Mouse (Mus musculus): ENCODE data around the gene Atp1a2.

The Atp1a2 gene

DNA sequence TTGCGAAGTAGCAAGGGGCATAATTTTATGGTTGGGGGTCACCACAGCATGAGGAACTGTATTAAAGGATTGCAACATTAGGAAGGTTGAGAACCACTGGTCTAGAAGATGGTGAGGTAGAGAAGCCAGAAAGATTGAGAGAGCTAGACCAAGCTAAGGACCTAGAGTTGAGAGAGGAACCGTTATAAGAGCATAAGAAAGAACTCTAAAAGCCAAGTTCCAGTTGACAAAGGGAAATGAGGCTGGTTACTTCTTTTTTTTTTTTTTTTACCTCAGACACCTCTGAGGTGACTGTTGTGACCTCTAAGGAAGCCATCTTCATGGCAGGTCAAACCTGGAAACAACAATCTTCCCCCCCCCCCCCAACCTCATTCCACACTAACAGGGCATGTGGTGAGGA lies 7.3 kb upstream of the Atp1a2 start:
- DNase-seq (ENCODE audit: low read depth, low spot score): no peak

DNA sequence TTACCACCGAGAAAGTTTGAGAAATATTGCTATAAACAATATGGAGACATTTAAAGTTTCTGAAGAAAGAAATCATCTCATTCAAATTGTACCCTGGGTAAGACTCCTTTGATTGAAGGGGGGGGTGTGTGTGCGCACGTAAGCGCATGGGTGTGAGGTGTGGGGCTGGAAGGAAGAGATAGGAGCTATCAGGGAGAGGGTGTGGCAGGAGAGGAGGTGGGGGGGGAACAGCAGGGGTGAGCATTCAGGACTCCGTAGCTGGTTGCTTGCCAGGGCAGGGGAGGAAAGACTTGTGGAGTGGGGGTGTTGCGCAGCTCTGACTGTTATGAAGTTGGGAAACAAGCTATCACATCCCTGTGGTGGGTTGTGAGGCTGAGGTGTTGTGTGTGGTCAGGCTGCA lies 6.6 kb upstream of the Atp1a2 start:
- DNase-seq (ENCODE audit: low read depth, low spot score): no peak

DNA sequence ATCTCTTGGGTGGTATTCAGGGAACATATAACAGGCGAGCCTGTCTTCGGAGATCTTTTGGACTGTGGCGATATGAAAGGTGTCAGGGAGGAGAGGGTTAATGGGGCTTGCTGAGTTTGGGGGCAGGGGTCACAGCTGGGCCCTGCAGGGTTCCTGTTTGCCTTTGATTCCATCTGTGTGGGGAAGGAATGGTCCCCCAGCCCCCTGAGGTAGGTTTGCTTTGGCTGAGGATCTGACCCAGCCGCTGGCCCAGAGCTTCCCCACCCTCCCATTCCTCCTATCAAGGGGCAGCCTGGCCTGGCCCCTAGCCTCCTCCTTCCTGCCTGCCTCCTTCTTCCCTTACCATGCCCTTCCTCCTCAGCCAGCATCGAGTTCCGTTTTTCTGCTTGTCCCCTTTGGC lies 5.0 kb upstream of the Atp1a2 start:
- DNase-seq (ENCODE audit: low read depth, low spot score): no peak

DNA sequence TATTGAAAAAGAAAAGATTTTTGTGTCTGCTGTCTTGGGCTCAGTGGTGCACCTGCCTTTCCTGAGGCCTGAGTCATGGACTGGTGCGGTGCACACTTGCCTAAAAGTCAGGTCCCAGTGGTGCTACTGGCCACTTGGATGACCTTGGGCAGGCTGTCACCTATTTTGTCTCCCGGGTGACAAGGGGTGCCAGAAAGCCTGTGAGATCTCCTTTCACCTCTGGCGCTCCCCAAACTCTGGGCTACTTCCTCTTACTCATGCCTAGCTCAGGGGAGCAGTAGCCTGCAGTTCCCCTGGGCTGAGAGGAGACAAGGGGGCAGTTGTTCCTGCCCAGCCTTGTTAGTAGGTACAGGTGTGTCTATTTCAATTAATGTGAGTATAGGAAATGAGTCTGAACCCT lies 4.4 kb upstream of the Atp1a2 start:
- no peak for DNase-seq (ENCODE audit: low read depth, low spot score)

DNA sequence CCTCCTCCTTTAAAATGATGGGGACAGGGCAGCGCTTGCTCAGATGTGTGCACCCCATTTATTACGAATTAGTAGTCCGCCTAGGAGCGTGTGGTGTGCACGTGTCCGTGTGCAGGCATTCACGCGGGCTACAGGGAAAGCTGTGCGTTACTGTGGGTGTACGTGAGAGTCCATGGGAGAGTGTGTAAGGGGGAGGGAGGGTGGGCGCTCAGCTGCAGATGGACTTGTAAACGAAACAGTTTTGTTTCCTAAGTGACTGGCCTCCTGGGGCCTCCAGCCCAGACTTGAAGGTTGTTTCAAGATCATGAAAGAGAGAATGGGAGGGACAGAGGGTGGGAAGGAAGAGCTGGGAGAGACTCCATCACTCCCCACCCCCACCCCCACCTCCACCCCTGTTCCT lies 3.3 kb upstream of the Atp1a2 start:
- DNase-seq (ENCODE audit: low read depth, low spot score): no peak

DNA sequence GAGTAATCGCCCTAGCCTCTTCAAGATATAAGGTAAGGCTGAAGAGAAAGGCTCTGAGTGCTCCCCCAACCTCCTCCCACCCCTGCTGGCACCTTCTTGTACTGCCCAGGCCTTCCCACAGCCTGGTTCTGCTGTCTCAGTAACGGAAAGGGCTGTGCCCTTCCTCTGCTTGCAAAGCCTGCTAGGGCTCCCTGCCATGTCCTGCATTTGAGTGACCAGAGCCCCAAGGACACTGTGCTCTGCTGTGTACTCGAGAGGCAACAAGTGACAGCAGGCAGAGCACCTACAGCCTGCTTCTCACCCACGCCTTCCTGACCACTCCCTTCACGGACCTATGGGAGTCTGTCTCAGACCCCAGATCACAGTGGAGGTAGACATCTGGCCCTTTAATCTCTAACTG lies 2.4 kb upstream of the Atp1a2 start:
- DNase-seq (ENCODE audit: low read depth, low spot score): no peak

DNA sequence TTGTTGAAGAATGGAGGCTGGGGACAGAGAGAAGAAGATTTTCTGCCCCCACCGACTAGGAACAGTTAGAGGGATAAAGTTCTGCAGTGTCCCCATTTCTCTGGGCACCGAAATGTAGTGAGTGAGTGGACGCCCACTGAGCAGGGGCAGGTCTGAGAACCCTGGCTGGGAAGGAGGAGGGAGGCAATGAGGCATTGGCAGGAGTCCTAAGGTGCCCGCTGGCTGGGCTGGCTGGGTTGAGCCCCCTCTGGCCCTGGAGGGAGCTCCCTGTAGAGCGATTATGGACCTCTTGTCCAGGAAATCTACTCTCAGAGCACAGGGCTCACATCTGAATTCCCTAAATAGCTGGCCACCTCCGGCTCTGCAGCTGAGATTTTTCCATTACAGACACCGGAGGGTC lies 1.7 kb upstream of the Atp1a2 start:
- DNase-seq (ENCODE audit: low read depth, low spot score): no peak

DNA sequence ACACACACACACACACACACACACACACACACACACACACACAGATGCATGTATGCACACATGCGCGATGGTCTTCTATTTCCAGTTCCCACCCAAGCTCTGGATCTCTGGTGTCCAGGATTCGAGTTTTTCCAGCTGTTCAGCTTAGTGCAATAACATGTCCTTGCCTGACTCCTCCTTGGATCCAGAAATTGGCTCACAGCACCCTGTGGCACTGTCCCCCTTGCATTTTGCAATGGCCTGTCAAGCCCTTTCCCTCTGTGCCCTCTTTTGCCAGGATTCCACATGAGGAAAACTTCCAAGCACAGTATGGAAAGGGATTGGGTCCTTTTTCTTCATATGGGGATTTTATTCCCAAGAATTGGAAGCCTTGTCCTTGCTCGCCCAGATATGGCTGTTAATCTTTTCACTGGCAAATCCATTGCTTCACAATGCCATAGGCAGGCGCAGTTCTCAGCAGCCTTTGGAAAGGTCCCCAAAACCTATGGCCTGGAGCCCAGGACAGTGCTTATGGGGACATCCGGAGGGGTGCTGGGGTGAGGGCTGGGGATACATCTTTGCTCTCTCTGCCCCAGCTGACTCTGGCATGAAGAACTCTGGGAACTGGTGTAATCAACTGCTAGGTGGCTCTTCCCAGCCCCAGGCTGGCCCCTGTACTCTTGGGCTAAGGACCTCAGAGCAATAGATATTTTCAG lies 901 bp downstream of the Atp1a2 start:
- DNase-seq (ENCODE audit: low read depth, low spot score): no peak

DNA sequence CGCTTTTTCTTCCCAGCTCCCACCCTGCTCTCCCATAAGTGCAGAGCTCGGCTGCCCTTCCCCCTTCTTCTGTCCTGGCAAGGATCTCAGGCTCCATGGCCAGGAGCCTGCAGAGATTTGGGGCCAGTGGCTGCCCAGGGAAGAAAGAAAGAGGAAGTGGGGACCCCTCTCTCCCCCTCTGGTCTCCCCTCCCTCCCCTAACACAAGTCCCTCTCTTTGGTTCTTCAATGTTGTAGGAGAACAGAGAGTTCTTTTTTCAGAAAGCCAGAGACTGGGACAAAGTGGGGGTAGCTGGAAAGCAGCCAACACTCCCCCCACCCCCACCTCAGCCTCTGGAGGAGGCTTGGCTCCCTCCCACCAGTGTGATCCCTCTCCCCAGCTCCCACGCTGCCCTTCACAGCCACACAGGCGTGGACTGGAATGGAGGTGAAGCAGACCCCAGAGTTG lies 2.1 kb downstream of the Atp1a2 start:
- no peak for DNase-seq (ENCODE audit: low read depth, low spot score)

DNA sequence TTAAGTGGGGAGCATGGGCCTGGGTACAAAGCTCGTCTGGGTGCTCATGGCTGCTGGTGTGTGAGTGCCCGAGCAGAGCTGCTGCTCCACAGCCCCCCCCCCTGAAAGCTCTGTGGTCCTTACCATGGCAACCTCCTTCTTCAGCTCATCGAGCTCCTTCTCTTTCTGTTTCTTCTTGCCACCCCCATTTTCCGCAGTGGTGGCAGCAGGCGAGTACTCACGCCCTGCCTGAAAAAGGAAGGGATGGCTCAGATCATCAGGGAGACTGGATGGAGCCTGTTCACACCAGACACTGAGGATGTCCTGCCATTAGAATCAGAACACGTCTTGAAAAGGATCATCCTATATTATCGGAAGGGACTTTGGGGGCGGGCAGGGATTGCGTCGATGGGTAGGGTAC lies 4.4 kb downstream of the Atp1a2 start:
- no peak for DNase-seq (ENCODE audit: low read depth, low spot score)

DNA sequence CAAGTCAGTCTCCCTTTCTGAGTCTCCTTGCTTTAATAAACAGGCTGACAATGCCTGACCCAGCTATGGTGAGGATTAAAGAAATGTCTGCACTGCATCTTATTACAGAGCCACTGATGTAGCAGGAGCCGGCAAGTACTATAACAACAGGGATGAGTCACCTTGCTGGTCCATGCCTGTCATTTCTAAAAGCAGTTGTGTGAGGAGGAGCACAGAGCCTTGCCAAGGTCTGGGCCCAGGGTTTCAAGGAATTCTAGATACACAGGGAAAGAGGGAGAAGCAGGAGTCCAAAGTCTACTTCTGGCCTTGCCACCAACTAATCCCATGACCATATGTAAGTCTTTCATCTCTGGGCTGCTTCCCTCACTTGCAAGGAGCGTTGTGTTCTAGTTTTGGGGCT lies 5.0 kb downstream of the Atp1a2 start:
- no peak for DNase-seq (ENCODE audit: low read depth, low spot score)

DNA sequence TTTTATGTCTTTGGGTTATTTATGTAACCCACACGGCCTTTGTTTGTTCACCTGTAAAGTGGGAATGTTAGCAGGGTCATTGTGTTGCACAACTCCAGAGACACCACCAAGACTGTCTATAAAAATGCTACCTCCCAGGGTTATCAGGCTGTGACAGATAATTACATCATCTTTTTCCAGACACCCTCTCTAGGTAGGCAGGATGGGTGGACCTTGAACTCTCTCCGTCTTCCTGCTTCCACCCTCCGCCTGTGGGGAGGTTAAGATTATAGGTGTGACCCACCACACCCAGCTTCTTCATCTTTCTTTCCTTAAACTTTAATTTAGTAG lies 8.3 kb downstream of the Atp1a2 start:
- DNase-seq (ENCODE audit: low read depth, low spot score): no peak

DNA sequence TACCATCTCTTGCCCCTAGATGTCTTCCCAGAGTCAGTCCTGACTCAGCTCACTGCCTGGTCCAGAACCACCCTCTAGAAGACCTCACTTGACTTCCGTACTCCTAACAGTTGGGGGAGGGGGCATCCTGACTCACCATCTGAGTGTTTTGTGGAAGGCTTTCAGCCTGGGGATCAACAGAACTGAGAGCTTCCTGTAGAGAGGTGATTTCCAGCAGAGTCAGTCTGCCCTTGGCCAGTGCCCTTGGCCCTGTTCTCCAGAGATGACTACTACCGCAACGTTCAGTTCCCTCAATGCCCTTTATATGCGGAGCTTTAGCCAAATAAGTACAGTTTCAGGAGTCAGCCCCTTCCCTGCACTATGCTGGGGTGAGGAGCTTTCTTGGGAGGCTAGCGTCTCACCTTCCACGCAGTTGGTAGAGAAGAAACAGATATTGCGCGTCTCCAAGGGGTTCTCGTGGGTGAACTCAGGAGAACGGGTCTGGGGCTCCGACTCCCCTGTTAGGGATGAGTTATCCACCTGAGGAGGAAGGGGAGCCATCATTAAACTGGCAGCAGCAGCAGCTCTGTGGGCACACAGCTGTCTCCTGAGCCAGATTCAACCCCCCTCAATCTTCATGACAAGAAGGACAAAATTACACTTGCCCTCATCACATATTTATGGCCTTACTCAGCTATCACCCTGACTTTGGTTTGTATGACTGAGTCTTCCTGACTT lies 8.8 kb downstream of the Atp1a2 start:
- no peak for DNase-seq (ENCODE audit: low read depth, low spot score)

DNA sequence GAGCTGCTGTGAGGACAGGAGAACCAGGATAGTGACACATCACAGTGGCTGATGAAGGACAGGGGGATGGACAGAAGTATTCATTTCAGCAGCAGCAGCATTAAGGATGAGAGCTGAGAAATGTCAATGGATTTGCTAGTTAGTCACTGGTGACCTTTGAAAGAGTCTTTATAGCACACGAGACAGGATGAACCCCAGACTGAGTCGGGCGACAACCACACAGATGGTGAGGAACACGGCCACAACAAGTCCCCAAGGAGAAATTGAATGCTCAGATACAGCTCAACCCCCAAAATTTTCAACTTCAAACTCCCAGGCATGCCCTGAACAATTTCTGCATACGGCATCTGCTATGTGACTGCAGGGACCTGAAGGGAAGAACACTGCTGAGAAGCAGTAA lies 11.1 kb downstream of the Atp1a2 start:
- DNase-seq (ENCODE audit: low read depth, low spot score): no peak

DNA sequence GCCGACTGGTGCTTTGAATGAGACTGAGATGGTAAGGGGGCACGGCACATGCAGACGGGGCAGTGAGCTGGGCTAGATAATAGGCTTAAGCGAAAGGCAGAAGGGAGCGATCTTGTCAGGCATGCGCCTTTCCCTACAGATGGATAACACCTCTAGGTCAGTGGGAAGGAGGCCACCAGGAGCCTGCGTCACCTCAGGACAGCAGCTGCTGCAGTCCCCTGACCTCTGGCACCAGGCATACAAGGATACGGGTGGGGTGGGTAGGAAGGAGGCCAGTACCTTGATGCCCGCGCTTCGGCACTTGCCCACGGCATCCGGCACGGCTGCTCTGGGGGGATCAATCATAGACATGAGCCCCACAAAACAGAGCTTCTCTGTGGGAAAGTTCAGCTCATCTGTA lies 13.6 kb downstream of the Atp1a2 start:
- no peak for DNase-seq (ENCODE audit: low read depth, low spot score)

DNA sequence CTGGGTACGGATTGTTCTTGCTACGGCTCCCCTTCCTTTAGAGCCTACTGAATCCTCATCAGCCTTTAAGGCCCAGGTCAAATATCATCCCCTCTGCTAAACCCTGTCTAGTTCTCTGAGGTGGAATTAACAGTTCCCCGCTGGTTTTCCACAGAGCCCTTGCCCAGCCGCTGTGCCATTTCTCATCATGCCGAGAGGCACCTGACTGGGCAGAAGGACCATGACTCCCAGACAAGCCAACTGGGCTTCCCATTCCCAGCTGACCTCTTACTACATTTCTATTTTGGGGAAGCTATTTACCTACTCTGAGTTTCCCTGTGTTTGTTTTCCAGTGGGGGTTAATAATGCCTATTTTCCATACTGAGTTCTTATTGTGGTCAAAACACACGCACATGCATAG lies 14.8 kb downstream of the Atp1a2 start:
- DNase-seq (ENCODE audit: low read depth, low spot score): no peak

DNA sequence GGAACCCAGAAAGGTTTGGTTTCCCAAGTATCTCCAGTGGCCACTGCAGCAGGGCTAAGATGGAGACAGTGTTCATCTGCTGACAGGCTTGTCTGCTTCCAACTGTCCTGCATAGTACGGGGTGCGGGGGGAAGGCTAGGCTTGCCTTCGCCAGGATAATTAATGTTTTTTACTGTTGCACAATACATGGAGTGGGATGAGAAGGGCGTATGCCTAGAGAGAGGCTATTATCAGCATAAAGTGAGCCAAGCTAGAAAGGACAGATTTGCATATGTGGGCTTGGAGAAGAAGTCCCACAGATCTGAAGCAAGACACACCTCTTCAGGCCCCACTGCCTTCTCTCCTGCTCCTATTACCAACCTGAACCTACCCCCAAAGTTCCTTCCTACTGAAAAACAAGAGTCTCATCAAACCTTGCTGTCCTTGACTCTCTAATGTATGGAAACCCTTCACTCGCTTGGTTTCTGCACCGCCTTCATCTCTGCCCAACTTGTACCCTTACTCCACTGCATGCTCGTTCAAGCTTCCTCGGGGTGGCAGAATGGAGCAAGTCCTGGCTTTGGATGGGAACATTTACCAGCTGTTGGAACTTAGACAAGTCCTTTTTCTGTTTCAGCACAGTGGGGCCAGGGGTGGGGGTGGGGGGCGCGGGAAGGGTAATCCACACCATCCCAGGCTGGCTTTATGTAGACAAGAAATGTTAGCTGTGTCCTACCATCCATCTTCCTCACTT lies 16.2 kb downstream of the Atp1a2 start:
- DNase-seq (ENCODE audit: low read depth, low spot score): no peak

DNA sequence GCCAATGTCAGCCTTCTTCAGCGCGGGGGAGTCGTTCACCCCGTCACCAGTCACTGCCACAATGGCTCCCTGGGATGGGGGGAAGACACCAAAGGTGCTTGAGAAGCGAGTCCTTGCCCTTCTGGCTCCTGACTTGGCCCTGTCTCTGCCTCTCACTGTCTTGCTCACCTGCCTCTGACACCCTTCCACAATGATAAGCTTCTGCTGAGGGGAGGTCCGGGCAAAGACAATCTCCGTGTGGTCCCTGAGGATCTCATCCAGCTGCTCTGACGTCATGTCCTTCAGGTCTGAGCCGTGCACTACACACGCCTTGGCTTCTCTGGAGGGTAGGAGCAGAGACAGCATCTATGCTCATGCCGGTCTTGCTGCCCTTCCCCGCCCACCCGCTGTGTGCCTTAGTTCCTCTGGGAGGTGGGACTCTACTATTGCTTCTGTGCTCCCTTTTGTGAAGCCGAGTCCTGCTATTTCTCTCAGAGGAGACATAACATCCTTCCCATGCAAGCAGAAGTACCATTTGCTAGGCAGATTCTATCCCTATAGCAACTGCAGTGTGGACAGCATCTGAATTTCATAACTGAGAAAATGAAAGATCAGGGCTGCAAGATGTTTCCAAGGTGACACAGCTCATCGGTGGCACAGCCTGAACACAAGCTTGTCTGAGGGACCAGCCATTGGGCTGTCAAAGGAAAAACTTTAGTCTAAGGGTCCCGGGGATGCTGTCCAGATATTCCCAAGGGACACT lies 17.9 kb downstream of the Atp1a2 start:
- no peak for DNase-seq (ENCODE audit: low read depth, low spot score)

DNA sequence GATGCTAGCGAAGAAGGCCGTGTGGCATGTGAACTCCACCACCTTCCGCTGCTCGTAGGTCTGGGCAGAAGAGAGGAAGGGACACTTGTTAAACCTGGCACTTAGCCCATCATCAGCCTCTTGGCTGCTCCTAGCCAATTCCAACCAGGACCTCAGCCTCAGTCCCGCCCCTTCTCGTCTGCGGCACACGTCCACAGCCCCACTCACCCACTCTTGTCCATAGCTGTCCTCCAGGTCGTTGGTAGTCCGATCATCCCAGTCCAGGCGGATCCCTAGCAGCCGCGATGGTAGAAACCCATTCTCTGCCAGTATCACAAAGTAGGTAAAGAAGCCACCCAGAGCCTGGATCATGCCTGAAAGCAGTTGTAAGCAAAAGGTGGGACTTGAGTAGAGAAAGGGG lies 19.5 kb downstream of the Atp1a2 start:
- no peak for DNase-seq (ENCODE audit: low read depth, low spot score)

DNA sequence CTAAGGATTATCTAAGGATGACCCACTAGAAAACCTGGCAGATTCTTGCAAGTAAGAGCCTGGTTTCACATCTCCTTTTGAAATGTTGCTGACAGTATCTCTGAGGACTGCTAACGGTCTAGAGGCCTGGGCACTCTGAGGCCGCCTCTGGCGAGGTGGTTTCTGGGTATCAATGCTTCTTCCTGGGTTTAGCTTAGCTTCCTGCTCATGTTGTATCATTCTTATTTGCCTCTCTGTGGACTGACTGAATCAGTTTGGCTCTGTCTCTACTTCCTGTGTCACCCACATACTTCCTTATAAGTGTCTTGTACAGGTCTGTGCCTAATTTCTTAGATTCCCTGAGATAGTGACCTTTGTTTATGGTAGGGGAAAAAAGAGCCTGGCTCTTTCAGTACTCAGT lies 20.7 kb downstream of the Atp1a2 start:
- DNase-seq (ENCODE audit: low read depth, low spot score): no peak

DNA sequence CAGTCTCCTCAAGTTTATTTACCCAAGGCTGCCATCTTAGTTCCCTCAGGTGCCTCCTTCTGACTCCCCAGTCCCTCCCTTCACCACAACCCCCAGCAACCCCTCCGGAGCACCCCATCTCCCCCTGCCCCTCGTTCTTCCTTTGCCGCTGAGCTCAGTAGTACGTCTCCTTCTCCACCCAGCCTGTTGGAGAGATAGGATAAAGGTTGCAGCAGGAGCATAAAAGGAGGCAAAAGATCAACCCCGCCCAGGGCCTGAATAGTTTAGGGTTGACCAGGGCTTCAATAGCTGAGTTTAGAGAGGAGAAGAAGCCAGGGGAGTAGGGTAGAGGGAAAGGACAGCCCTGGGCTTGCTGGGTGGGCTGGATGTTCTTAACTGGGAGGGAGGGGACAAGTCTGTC lies 23.3 kb downstream of the Atp1a2 start:
- no peak for DNase-seq (ENCODE audit: low read depth, low spot score)

DNA sequence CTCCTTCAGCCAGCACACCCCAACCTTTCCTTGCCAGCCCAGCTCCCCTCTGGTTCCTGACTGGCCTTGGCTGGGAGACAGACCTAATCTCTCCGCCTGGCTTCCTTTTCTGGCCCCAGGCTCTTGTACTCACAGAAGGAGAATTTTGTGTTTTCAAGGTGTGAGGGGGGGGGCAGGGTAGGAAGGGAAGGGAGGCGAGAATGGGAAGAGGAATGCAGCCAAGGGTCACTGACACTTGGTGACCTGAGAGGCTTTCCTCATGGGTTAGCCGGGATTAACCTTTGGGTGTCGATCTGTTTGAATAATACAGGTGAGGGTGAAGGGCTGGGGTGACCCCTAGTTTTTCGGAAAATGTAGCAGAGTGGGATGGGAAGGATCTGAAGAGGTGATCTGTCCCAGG lies 23.7 kb downstream of the Atp1a2 start:
- no peak for DNase-seq (ENCODE audit: low read depth, low spot score)
